Mouse (Mus musculus): Measurements from ENCODE around the gene Arsg.

- no peak for TF ChIP-seq CTCF (IDR thresholded peaks at IDR 0.05; ENCODE audit: control insufficient read depth, insufficient read depth, low read length)
- no peak for TF ChIP-seq POLR2A (IDR thresholded peaks at IDR 0.05; ENCODE audit: borderline replicate concordance, control insufficient read depth, low read depth, low read length)
Measured at GRCm38 (mm10) chr11:109530030-109530429, 56.9 kb downstream of the Arsg start.
